Mouse (Mus musculus) kidney, postnatal 0 days (tissue): ENCODE results near the gene Tap1. TPM values are rescaled to one million over a fixed set of nuclear protein-coding genes. Genes with fewer than 3 reads are reported as not detected.

Experiments
- ATAC-seq: fragments of 200-750 bp; cut with Nextera tagmentation; replicated peaks from 2 replicates; pipeline ENCODE4 v1.8.0; 2017; ENCODE audit warnings: low read depth, moderate number of reproducible peaks, moderate TSS enrichment, moderate library complexity; ENCODE audit not compliant: low FRiP score
- DNase-seq: peaks from one replicate; pipeline ENCODE4 v3.0.0-alpha.2; 2016; ENCODE audit warnings: low spot score
- H3K27ac ChIP-seq: fragments of 300-500 bp; sonication (generic); 2 replicates; pipeline ENCODE4 v1.5.1; 2014; ENCODE audit warnings: mild to moderate bottlenecking
- H3K27me3 ChIP-seq: fragments of 300-500 bp; sonication (generic); 2 replicates; pipeline ENCODE4 v1.6.1; 2014; ENCODE audit warnings: low read length, mixed read lengths; ENCODE audit not compliant: insufficient read depth
- H3K36me3 ChIP-seq: fragments of 300-500 bp; sonication (generic); 2 replicates; pipeline ENCODE4 v1.6.1; 2014; ENCODE audit warnings: low read length, mixed read lengths; ENCODE audit not compliant: insufficient read depth
- H3K4me1 ChIP-seq: fragments of 300-500 bp; sonication (generic); replicated peaks from 2 replicates; pipeline ENCODE4 v1.6.1; 2014; ENCODE audit warnings: antibody characterized with exemption, low read length, mixed read lengths; ENCODE audit not compliant: insufficient read depth
- H3K4me2 ChIP-seq: fragments of 300-500 bp; sonication (generic); 2 replicates; pipeline ENCODE4 v1.6.1; 2014; ENCODE audit warnings: mild to moderate bottlenecking, low read length, moderate library complexity, mixed read lengths
- H3K4me3 ChIP-seq: fragments of 300-500 bp; sonication (generic); replicated peaks from 2 replicates; pipeline ENCODE4 v1.5.1; 2014; ENCODE audit warnings: low read depth, low read length
- H3K9ac ChIP-seq: fragments of 300-500 bp; sonication (generic); 2 replicates; pipeline ENCODE4 v1.6.1; 2014; ENCODE audit warnings: low read depth, low read length
- H3K9me3 ChIP-seq: fragments of 300-500 bp; sonication (generic); replicated peaks from 2 replicates; pipeline ENCODE4 v1.6.1; 2016; ENCODE audit warnings: low read length, inconsistent platforms, mixed read lengths
- CTCF ChIP-seq: IDR thresholded peaks from 2 replicates; pipeline ENCODE4 v1.5.1; 2016; ENCODE audit warnings: antibody characterized with exemption, low read depth, mild to moderate bottlenecking, moderate library complexity
- WGBS: fragments of 180-500 bp; shearing (Covaris S2); extraction: QIAGEN DNeasy Blood & Tissue Kit; methylation state at CpG from one replicate; pipeline ENCODE4 v1.1.7; 2014; 5-methylcytosine and 5-hydroxymethylcytosine counted together
- polyA plus RNA-seq: library from polyadenylated mRNA; unstranded; fragments of >200 nt; fragmentation: Nextera tagmentation; extraction: Ambion mirVana; gene quantifications from 2 replicates; pipeline ENCODE4 v1.2.1, GENCODE M21; 2015

Tap1 gene
- polyA plus RNA-seq, 1 experiment from 2014 or later, result 8.8 TPM

- no peak for ATAC-seq
- no peak overlapping the region for H3K4me2 ChIP-seq
- H3K9ac ChIP-seq, result no peak overlapping the region
- DNase-seq, result no peak
- H3K4me3 ChIP-seq, result no peak overlapping the region
- no peaks in the 10 kb centered on the region for H3K36me3 ChIP-seq
- TF ChIP-seq CTCF, result no peak
- no peaks in the 10 kb centered on the region; the same call in 1 of the 2 replicates for H3K4me1 ChIP-seq
- peaks cover 7% of the 10 kb centered on the region; the same call in 1 of the 2 replicates for H3K27me3 ChIP-seq
- 90% methylated on average over 9 of the region's 9 CpGs for WGBS
- H3K9me3 ChIP-seq, result no peaks in the 10 kb centered on the region
- H3K27ac ChIP-seq, result no peak overlapping the region
Measured at GRCm38 (mm10) chr17:34185526-34185925, 1.8 kb upstream of the Tap1 start.

DNA sequence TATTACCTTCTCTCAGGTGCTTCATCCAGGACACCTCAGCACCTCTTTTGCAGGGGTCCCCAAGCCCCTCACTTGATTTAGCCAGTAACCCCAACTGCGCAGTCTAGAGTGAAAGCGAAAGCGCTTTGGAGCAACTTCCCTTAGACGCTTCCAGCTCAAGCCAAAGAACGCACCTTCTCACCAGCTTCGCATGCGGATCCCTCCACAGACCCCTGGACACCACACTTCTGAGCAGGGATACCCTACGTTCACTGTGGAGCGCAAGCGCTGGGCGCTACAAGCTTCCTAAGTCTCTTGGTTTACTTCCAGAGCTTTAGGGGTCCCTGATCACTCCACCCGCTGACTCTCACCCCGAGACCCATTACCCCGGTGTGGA lies 480 bp upstream of the Tap1 start:
- Histone ChIP-seq H3K4me3 (peak overlapping the region; percentile 69), H3K27me3 (peaks cover 11% of the 10 kb centered on the region), H3K36me3 (0 out of 2 replicates have a peak, but pooled peaks cover 3% of the 10 kb centered on the region), H3K9me3 (no peaks in the 10 kb centered on the region), H3K4me1 (no peaks in the 10 kb centered on the region; the same call in 1 of the 2 replicates), H3K9ac (peak overlapping the region; percentile 23; the same call in 1 of the 2 replicates), H3K4me2 (peak overlapping the region; percentile 68), H3K27ac (no peak overlapping the region)
- no peak for TF ChIP-seq CTCF
- WGBS, result 5% methylated on average over 14 of the region's 14 CpGs
- no peak for DNase-seq
- no peak; the same call in 1 of the 2 replicates for ATAC-seq

DNA sequence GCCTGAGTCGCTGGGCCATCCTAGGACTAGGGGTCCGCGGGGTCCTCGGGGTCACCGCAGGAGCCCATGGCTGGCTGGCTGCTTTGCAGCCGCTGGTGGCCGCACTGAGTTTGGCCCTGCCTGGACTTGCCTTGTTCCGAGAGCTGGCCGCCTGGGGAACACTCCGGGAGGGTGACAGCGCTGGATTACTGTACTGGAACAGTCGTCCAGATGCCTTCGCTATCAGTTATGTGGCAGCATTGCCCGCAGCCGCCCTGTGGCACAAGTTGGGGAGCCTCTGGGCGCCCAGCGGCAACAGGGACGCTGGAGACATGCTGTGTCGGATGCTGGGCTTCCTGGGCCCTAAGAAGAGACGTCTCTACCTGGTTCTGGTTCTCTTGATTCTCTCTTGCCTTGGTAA lies 657 bp downstream of the Tap1 start:
- H3K36me3 ChIP-seq, result 0 out of 2 replicates have a peak, but pooled peaks cover 3% of the 10 kb centered on the region
- peaks cover 14% of the 10 kb centered on the region for H3K27me3 ChIP-seq
- H3K27ac ChIP-seq, result peak overlapping the region; percentile 75
- no peak for ATAC-seq
- peak overlapping the region; percentile 68 for H3K4me2 ChIP-seq
- WGBS, result 3% methylated on average over 20 of the region's 20 CpGs
- DNase-seq, result peak; percentile 22
- H3K9ac ChIP-seq, result peak overlapping the region; percentile 69
- no peak for TF ChIP-seq CTCF
- H3K9me3 ChIP-seq, result no peaks in the 10 kb centered on the region
- no peaks in the 10 kb centered on the region; the same call in 1 of the 2 replicates for H3K4me1 ChIP-seq
- H3K4me3 ChIP-seq, result peak overlapping the region; percentile 69

- no peak for DNase-seq
- H3K9ac ChIP-seq, result no peak overlapping the region
- WGBS, result 79% methylated on average over 6 of the region's 6 CpGs
- no peaks in the 10 kb centered on the region for H3K9me3 ChIP-seq
- H3K4me3 ChIP-seq, result no peak overlapping the region
- H3K27ac ChIP-seq, result no peak overlapping the region
- ATAC-seq, result no peak
- no peak overlapping the region for H3K4me2 ChIP-seq
- no peak for TF ChIP-seq CTCF
- peaks cover 21% of the 10 kb centered on the region for H3K27me3 ChIP-seq
- no peaks in the 10 kb centered on the region; the same call in 1 of the 2 replicates for H3K4me1 ChIP-seq
- 0 out of 2 replicates have a peak, but pooled peaks cover 3% of the 10 kb centered on the region for H3K36me3 ChIP-seq
Measured at GRCm38 (mm10) chr17:34188986-34189385, 1.6 kb downstream of the Tap1 start.

DNA sequence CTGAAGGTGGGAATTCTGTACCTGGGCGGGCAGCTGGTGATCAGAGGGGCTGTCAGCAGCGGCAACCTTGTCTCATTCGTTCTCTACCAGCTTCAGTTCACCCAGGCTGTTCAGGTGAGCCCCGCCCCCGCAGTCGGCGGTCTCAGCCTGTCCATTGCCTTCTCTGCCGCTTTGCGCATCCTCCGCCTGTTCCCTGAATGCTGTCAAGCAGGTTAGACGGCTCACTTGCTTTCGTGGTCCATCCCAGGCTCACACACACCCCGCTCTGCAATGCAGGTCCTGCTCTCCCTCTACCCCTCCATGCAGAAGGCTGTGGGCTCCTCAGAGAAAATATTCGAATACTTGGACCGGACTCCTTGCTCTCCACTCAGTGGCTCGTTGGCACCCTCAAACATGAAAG lies 5.5 kb downstream of the Tap1 start:
- H3K27ac ChIP-seq, result no peak overlapping the region
- no peak overlapping the region for H3K4me2 ChIP-seq
- 0 out of 2 replicates have a peak, but pooled peaks cover 7% of the 10 kb centered on the region for H3K36me3 ChIP-seq
- no peak; the same call in 1 of the 2 replicates for ATAC-seq
- H3K9me3 ChIP-seq, result no peaks in the 10 kb centered on the region
- DNase-seq, result no peak
- TF ChIP-seq CTCF, result no peak
- 24% methylated on average over 16 of the region's 16 CpGs for WGBS
- peaks cover 22% of the 10 kb centered on the region for H3K27me3 ChIP-seq
- H3K9ac ChIP-seq, result no peak overlapping the region
- H3K4me1 ChIP-seq, result no peaks in the 10 kb centered on the region; the same call in 1 of the 2 replicates
- H3K4me3 ChIP-seq, result no peak overlapping the region

DNA sequence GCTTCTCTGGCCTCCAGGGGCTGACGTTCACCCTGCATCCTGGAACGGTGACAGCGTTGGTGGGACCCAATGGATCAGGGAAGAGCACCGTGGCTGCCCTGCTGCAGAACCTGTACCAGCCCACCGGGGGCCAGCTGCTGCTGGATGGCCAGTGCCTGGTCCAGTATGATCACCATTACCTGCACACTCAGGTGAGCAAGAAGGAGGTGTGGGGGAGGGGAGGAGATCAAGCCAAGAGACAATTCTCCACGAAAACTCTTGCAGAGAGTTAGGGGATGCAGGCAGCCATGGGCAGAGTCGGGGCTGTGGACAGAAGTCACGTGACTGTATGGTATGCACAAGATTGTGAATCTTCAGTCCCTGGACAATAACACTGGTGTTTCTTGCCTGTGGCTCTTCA lies 6.1 kb downstream of the Tap1 start:
- no peak for TF ChIP-seq CTCF
- Histone ChIP-seq H3K9ac (no peak overlapping the region), H3K4me3 (no peak overlapping the region), H3K9me3 (no peaks in the 10 kb centered on the region), H3K4me1 (no peaks in the 10 kb centered on the region), H3K27me3 (peaks cover 22% of the 10 kb centered on the region), H3K27ac (no peak overlapping the region), H3K4me2 (no peak overlapping the region), H3K36me3 (0 out of 2 replicates have a peak, but pooled peaks cover 7% of the 10 kb centered on the region)
- DNase-seq (no peak), ATAC-seq (no peak)
- 56% methylated on average over 8 of the region's 8 CpGs for WGBS

- DNase-seq (no peak), ATAC-seq (no peak)
- no peaks in the 10 kb centered on the region for H3K4me1 ChIP-seq
- H3K9me3 ChIP-seq, result no peaks in the 10 kb centered on the region
- 88% methylated on average over 4 of the region's 4 CpGs for WGBS
- no peak overlapping the region for H3K4me3 ChIP-seq
- no peak overlapping the region for H3K27ac ChIP-seq
- no peak for TF ChIP-seq CTCF
- 0 out of 2 replicates have a peak, but pooled peaks cover 7% of the 10 kb centered on the region for H3K36me3 ChIP-seq
- no peak overlapping the region for H3K4me2 ChIP-seq
- H3K27me3 ChIP-seq, result peaks cover 22% of the 10 kb centered on the region
- H3K9ac ChIP-seq, result no peak overlapping the region
Measured at GRCm38 (mm10) chr17:34194723-34195122, 7.4 kb downstream of the Tap1 start.
